Mouse (Mus musculus) embryonic facial prominence, embryonic 10.5 days (tissue): ENCODE data around the gene Gm28539. TPM values are rescaled to one million over a fixed set of nuclear protein-coding genes. Genes with fewer than 3 reads are reported as not detected.

Experiments
- DNase-seq: peaks from one replicate; pipeline ENCODE4 v3.0.0-alpha.2; 2017; ENCODE audit warnings: low spot score
- H3K27ac ChIP-seq: fragments of 300-500 bp; sonication (generic); replicated peaks from 2 replicates; pipeline ENCODE4 v1.5.1; 2016; ENCODE audit warnings: mild to moderate bottlenecking
- H3K27me3 ChIP-seq: fragments of 300-500 bp; sonication (generic); replicated peaks from 2 replicates; pipeline ENCODE4 v1.6.1; 2016; ENCODE audit warnings: low read depth, mild to moderate bottlenecking; ENCODE audit not compliant: poor library complexity, severe bottlenecking
- H3K36me3 ChIP-seq: fragments of 300-500 bp; sonication (generic); replicated peaks from 2 replicates; pipeline ENCODE4 v1.6.1; 2016; ENCODE audit warnings: mild to moderate bottlenecking, moderate library complexity
- H3K4me1 ChIP-seq: fragments of 300-500 bp; sonication (generic); 2 replicates; pipeline ENCODE4 v1.6.1; 2016
- H3K4me3 ChIP-seq: fragments of 300-500 bp; sonication (generic); 2 replicates; pipeline ENCODE4 v1.5.1; 2016; ENCODE audit warnings: mild to moderate bottlenecking, moderate library complexity
- H3K9me3 ChIP-seq: fragments of 300-500 bp; sonication (generic); 2 replicates; pipeline ENCODE4 v1.6.1; 2016; ENCODE audit warnings: mild to moderate bottlenecking
- WGBS: fragments of 180-500 bp; shearing (Covaris S2); methylation state at CpG from one replicate; pipeline ENCODE4 v1.1.7; 2016; 5-methylcytosine and 5-hydroxymethylcytosine counted together
- polyA plus RNA-seq: library from polyadenylated mRNA; unstranded; fragments of >200 nt; fragmentation: Nextera tagmentation; extraction: Ambion mirVana; gene quantifications from 2 replicates; pipeline ENCODE4 v1.2.1, GENCODE M21; 2016

Gene Gm28539
- not detected in 2 replicates for polyA plus RNA-seq

DNA sequence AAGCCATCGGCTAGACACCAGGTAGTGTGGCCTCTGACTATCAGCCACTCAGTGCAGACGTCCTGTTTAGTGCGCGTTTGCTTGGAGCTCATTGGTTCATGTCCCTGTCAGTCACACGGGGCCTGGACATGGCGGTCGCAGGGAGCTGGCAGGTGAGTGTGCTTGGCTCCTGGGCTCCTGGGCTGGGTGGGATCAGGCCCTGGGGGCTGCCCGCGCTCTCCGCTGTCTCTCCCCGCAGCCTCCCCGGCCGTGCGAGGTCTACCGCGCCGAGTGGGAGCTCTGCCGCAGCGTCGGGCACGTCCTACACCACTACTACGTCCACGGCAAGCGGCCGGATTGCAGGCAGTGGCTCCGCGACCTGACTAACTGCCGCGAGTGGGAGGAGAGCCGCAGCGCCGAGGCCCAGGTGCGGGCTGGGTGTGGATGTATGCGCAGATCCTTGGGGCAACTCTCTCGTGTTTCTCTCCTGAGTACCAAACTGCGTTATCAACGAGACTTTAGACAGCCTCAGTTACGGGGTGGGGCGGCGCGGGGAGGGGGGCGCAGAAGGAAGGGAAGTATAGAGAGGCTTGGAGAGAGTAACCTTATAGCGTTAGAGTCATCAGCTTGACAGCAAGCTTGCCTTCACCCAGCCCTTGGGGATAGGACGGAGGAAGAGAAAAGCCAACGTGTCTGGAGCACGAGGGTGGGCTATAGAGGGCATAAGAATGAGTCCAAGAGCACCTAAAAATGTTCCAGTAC is at the start of gene Gm28539, which contains the start of gene 2510002D24Rik:
TSS of gene Gm28539 (plus strand) at position 117 of the 741 bp plus-strand sequence.
TSS of gene 2510002D24Rik (plus strand) at position 111 of the 741 bp plus-strand sequence.
- whole genome bisulfite sequencing: under 1% methylated on average over 46 of the region's 46 CpGs
- no peaks in the 10 kb centered on the region for H3K9me3 ChIP-seq
- peak within 1 kb of the TSS; percentile 95 for H3K4me3 ChIP-seq
- H3K36me3 ChIP-seq: peaks cover 60% of the 10 kb centered on the region
- peak within 1 kb of the TSS; percentile 91 for H3K27ac ChIP-seq
- peak; percentile 92 for DNase-seq
- H3K27me3 ChIP-seq: no peaks in the 10 kb centered on the region
- H3K4me1 ChIP-seq: peaks cover 5% of the 10 kb centered on the region; the same call in 1 of the 2 replicates

DNA sequence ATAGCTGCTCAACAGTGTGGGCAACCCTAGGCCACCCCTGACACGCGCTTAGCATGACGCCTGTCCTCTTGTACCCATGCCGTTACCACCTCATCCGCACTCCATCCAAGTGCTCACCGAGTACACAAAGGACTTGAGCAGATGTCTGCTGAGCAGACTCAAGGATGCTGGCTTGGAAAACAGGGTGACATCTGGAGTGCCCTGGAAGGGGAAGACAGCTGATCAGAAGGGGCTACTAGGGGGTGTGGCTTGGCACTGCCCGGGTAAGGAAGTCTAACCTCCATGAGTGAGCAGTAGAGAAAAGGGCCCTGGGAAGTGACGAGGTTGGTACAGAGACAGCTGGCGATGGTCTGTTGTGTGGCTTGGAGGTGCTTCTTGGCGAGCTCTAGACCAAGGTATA is 49.7 kb upstream of the Gm28539 start:
- Histone ChIP-seq H3K27ac (no peak overlapping the region), H3K27me3 (no peaks in the 10 kb centered on the region), H3K4me1 (no peaks in the 10 kb centered on the region), H3K9me3 (no peaks in the 10 kb centered on the region), H3K4me3 (no peak overlapping the region), H3K36me3 (peaks cover 96% of the 10 kb centered on the region)
- DNase-seq: no peak
- WGBS: 94% methylated on average over 10 of the region's 10 CpGs

GRCm38 (mm10) chr16:18788627-18789406 is 47.6 kb upstream of the Gm28539 start:
- H3K27ac ChIP-seq: no peak overlapping the region
- no peak for DNase-seq
- no peaks in the 10 kb centered on the region for H3K27me3 ChIP-seq
- peaks cover 97% of the 10 kb centered on the region for H3K36me3 ChIP-seq
- H3K4me1 ChIP-seq: no peaks in the 10 kb centered on the region
- H3K9me3 ChIP-seq: no peaks in the 10 kb centered on the region
- 91% methylated on average over 10 of the region's 10 CpGs for WGBS
- no peak overlapping the region for H3K4me3 ChIP-seq

- no peaks in the 10 kb centered on the region for H3K27me3 ChIP-seq
- WGBS: 93% methylated on average over 11 of the region's 11 CpGs
- H3K36me3 ChIP-seq: peaks cover 99% of the 10 kb centered on the region
- H3K27ac ChIP-seq: no peak overlapping the region
- no peak overlapping the region for H3K4me3 ChIP-seq
- H3K4me1 ChIP-seq: no peaks in the 10 kb centered on the region
- no peaks in the 10 kb centered on the region for H3K9me3 ChIP-seq
- no peak for DNase-seq
These were observed 41.0 kb upstream of the Gm28539 start for GRCm38 (mm10) chr16:18795223-18795899.

DNA sequence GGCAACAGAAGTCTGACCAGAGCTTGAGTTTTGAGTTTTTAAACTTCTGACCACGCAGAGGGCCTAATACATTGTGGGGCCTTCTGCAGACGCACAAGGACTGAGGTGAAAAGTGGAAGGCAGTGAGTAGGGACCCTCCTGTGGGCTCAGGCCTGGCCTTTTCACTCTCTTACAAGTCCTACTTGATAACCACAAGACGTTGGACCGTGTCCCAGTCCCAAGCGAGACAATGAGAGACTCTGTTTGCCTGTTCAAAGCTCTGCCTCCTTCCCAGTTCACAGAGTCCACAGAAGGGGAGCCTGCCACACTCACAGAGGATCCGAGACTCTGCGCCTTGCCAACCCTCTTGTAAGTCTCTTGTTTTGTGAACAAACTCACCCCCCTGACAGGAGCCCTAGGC is 39.7 kb upstream of the Gm28539 start:
- no peaks in the 10 kb centered on the region for H3K4me1 ChIP-seq
- DNase-seq: no peak
- WGBS: 86% methylated on average over 7 of the region's 7 CpGs
- no peaks in the 10 kb centered on the region for H3K9me3 ChIP-seq
- H3K27me3 ChIP-seq: no peaks in the 10 kb centered on the region
- H3K27ac ChIP-seq: no peak overlapping the region
- H3K4me3 ChIP-seq: no peak overlapping the region
- H3K36me3 ChIP-seq: peaks cover 99% of the 10 kb centered on the region

GRCm38 (mm10) chr16:18798151-18798550 is 38.2 kb upstream of the Gm28539 start:
- H3K27me3 ChIP-seq: no peaks in the 10 kb centered on the region
- 89% methylated on average over 5 of the region's 5 CpGs for WGBS
- no peak for DNase-seq
- H3K27ac ChIP-seq: no peak overlapping the region
- no peak overlapping the region for H3K4me3 ChIP-seq
- H3K36me3 ChIP-seq: peaks cover 94% of the 10 kb centered on the region
- H3K9me3 ChIP-seq: no peaks in the 10 kb centered on the region
- no peaks in the 10 kb centered on the region for H3K4me1 ChIP-seq

GRCm38 (mm10) chr16:18798841-18799240 is 37.5 kb upstream of the Gm28539 start:
- H3K27me3 ChIP-seq: no peaks in the 10 kb centered on the region
- H3K4me3 ChIP-seq: no peak overlapping the region
- WGBS: 79% methylated on average over 2 of the region's 2 CpGs
- H3K36me3 ChIP-seq: peaks cover 91% of the 10 kb centered on the region
- peak; percentile 28 for DNase-seq
- H3K9me3 ChIP-seq: no peaks in the 10 kb centered on the region
- no peak overlapping the region for H3K27ac ChIP-seq
- H3K4me1 ChIP-seq: no peaks in the 10 kb centered on the region

GRCm38 (mm10) chr16:18805746-18806145 is 30.6 kb upstream of the Gm28539 start:
- H3K9me3 ChIP-seq: no peaks in the 10 kb centered on the region
- no peaks in the 10 kb centered on the region for H3K27me3 ChIP-seq
- peaks cover 7% of the 10 kb centered on the region for H3K4me1 ChIP-seq
- DNase-seq: no peak
- peaks cover 86% of the 10 kb centered on the region for H3K36me3 ChIP-seq
- 91% methylated on average over 2 of the region's 2 CpGs for WGBS
- no peak overlapping the region for H3K4me3 ChIP-seq
- H3K27ac ChIP-seq: no peak overlapping the region

- Histone ChIP-seq H3K9me3 (no peaks in the 10 kb centered on the region), H3K4me3 (no peak overlapping the region), H3K4me1 (peaks cover 22% of the 10 kb centered on the region), H3K36me3 (peaks cover 63% of the 10 kb centered on the region), H3K27ac (no peak overlapping the region), H3K27me3 (no peaks in the 10 kb centered on the region)
- no peak for DNase-seq
- 96% methylated on average over 5 of the region's 5 CpGs for WGBS
These were observed 27.4 kb upstream of the Gm28539 start for GRCm38 (mm10) chr16:18809001-18809400.

DNA sequence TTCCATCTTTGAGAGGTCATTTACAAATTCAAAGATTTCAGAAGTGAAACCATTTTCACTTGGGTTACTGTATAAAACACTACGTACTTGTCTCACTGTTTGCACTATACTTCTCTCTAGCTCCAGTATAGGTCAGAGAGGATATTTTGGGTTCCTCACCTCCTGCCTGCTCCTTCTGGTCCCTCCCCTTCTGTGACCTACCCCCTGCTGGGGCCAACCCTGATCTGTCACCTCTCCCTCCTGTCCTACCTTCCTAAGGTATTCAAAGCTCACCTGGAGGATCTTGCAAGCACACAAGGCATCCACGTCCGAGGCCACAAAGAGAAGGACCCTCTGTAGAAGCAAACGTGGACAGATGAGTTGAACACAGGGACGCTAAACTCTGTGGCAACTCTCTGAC is 25.4 kb upstream of the Gm28539 start:
- peaks cover 22% of the 10 kb centered on the region for H3K4me1 ChIP-seq
- DNase-seq: no peak
- WGBS: 9% methylated on average over 5 of the region's 5 CpGs
- H3K27me3 ChIP-seq: no peaks in the 10 kb centered on the region
- H3K4me3 ChIP-seq: peak overlapping the region; percentile 91
- peak overlapping the region; percentile 88 for H3K27ac ChIP-seq
- H3K9me3 ChIP-seq: no peaks in the 10 kb centered on the region
- peaks cover 58% of the 10 kb centered on the region for H3K36me3 ChIP-seq

DNA sequence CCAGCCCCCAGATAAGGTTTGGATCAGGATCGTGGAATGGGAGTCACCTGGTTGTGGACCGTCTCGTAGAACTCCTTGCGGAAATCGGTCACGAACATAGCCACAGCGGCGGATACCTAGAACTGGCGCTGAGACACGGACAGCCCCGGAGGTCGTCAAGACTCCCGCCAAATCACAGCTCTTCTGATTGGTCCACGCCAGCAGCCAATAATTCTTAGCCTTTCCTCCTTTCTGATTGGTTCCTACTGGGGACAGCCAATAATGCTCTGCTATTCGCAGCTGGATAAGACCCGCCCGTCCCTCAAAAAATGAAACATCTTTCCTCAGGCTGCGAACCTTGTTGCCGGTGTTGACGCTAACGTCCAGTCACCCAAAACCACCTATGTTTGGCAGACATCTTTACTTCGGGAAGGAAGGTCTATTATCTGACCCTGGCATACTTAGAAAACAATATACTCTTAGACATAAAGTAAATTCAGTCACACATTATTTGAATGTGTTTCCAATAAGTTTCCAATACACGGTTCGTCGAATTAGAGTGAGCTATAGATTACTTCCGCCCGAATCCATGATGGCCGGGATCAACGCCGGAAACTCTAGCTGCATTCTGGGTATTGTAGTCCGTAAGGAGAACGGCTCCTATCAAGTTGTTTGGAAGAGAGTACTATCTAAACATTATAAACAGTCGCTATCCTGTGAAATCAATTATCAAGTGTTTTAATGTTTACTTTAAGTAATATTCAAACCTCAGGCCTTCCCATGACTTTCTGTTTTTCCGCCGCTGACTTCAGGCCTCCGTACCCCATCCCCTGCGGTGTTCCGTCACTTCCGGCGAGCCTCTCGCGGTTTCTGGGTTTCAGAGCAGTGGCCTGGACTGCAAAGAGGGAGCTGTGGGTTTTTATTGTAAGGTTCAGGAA is 24.7 kb upstream of the Gm28539 start, which contains the start of the genes Ufd1 and Cdc45:
TSS of gene Ufd1 (plus strand) at position 312 of the 917 bp plus-strand sequence.
TSS of gene Cdc45 (minus strand) at position 520 of the 917 bp plus-strand sequence.
- H3K27me3 ChIP-seq: no peaks in the 10 kb centered on the region
- H3K4me3 ChIP-seq: peak within 1 kb of the TSS; percentile 91
- under 1% methylated on average over 42 of the region's 42 CpGs for WGBS
- H3K27ac ChIP-seq: peak within 1 kb of the TSS; percentile 88
- DNase-seq: peak; percentile 91
- H3K4me1 ChIP-seq: peaks cover 22% of the 10 kb centered on the region
- no peaks in the 10 kb centered on the region for H3K9me3 ChIP-seq
- H3K36me3 ChIP-seq: peaks cover 58% of the 10 kb centered on the region
